Mouse (Mus musculus): ENCODE data around the gene Jph4. TPM values are rescaled to one million over a fixed set of nuclear protein-coding genes. Genes with fewer than 3 reads are reported as not detected.

The Jph4 gene
- polyA plus RNA-seq, 2 experiments: 2.5 to 10.4 TPM

DNA sequence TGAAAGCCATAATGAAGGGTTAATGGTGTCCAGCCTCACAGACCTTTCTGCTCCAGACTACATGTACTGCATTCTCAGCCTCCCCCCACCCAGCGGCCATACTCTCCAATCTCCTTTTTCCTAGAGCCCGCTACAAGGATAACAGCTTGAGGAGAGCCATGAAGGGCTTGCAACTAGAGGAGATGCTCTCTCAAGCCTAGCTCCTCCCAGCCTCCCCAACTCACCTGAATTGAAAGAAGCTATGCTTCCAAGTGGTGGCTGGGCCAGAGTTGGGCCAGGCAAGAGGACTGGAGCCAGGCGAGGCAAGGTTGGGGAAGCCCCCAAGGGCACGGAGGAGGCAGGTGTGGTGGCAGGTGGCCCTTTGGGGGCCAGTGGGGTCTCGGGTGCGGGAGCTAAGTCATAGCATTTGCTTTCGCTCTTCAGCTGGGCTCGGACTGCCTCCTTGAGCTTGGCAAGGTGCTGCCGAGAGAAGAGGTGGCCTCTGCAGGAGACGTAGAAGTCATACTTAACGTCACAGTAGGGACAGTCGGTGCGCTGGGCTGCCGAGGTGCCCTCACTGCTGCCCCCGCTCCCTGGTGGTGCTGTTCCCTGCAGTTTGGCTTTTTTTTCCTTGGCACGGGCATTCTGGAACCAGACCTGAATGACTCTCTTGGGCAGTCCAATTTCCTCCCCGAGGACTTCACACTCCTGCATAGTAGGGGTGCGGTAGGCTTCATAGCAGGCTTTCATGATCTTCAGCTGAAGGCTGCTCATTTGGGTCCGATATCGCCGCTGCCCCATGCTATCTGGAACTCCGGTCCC lies 53.0 kb downstream of the Jph4 start:
- no peak for ATAC-seq (ENCODE audit: low FRiP score, low read depth)
- no peak for TF ChIP-seq POLR2A (IDR thresholded peaks at IDR 0.05; ENCODE audit: borderline replicate concordance, extremely low read depth, insufficient read depth, insufficient read length)
- no peak overlapping the region for H3K27ac ChIP-seq (replicated peaks; ENCODE audit: low read depth, low read length)
- peaks cover 18% of the 10 kb centered on the region for H3K36me3 ChIP-seq (ENCODE audit: control insufficient read depth, insufficient read depth, low read length)
- peaks cover 18% of the 10 kb centered on the region for H3K4me1 ChIP-seq (ENCODE audit: control insufficient read depth, insufficient read depth, low read length)
- no peaks in the 10 kb centered on the region for H3K27me3 ChIP-seq (ENCODE audit: control insufficient read depth, insufficient read depth, low read length)
- no peak for DNase-seq (ENCODE audit: low spot score)
- 87% methylated on average over 16 of the region's 22 CpGs for WGBS
- no peak overlapping the region for H3K4me2 ChIP-seq (replicated peaks; ENCODE audit: low read depth, low read length, severe bottlenecking)
- no peaks in the 10 kb centered on the region for H3K9me3 ChIP-seq (ENCODE audit: control insufficient read depth, low read length)
- no peak overlapping the region for H3K9ac ChIP-seq (ENCODE audit: low read depth, low read length, severe bottlenecking)
- H3K4me3 ChIP-seq (replicated peaks; ENCODE audit: low read length): no peak overlapping the region

DNA sequence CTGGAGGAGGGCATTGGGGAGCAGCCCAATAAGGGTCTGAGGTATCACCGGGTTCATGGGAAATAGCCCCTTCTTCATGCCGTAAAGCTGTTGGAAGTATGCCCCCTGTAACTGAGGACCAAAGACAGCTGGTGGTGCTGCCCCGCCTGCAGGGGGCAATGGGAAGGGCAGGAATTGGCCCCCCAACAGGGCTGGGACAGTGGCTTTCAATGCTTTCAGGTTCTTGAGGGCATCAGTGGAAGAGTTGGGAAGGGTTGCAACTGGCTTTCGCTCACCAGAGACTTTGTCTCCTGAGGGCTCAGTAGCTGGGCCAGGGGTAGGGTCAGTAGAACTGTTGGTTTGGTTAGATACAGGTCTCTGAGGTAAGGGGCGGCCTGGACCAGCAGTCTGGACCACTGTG lies 53.6 kb downstream of the Jph4 start:
- DNase-seq (ENCODE audit: low spot score) (no peak), ATAC-seq (ENCODE audit: low FRiP score, low read depth) (no peak)
- peaks cover 18% of the 10 kb centered on the region for H3K4me1 ChIP-seq (ENCODE audit: control insufficient read depth, insufficient read depth, low read length)
- H3K27me3 ChIP-seq (ENCODE audit: control insufficient read depth, insufficient read depth, low read length): no peaks in the 10 kb centered on the region
- no peak for TF ChIP-seq POLR2A (IDR thresholded peaks at IDR 0.05; ENCODE audit: borderline replicate concordance, extremely low read depth, insufficient read depth, insufficient read length)
- no peak overlapping the region for H3K4me3 ChIP-seq (replicated peaks; ENCODE audit: low read length)
- H3K36me3 ChIP-seq (ENCODE audit: control insufficient read depth, insufficient read depth, low read length): peaks cover 18% of the 10 kb centered on the region
- H3K4me2 ChIP-seq (replicated peaks; ENCODE audit: low read depth, low read length, severe bottlenecking): 0 out of 2 replicates have a peak overlapping the region, but pooled peaks have one; percentile 39
- WGBS: 77% methylated on average over 5 of the region's 5 CpGs
- H3K9me3 ChIP-seq (ENCODE audit: control insufficient read depth, low read length): no peaks in the 10 kb centered on the region
- 0 out of 2 replicates have a peak overlapping the region, but pooled peaks have one; percentile 40 for H3K9ac ChIP-seq (ENCODE audit: low read depth, low read length, severe bottlenecking)
- H3K27ac ChIP-seq (replicated peaks; ENCODE audit: low read depth, low read length): no peak overlapping the region

DNA sequence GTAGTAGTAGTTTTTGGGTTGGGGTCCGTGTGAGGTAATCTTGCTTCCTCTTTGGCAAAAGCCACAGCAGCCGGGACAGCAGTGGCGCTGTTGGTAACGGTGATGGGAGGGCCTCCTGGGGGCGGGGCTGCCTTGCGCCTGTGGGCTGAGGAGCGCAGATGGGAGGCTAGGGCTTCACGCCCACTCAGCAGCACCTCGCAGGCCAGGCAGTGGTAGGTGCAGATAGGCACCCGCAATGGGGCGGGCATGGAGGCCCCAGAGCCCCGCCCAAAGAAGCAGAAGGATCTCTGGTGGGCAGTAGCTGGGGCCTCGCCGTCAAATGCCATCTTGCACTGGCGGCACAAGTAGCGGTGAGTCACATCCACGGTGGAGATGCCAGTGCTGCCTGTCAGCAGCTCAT lies 54.1 kb downstream of the Jph4 start:
- 0 out of 2 replicates have a peak, but pooled peaks have one; percentile 50 for ATAC-seq (ENCODE audit: low FRiP score, low read depth)
- TF ChIP-seq POLR2A (IDR thresholded peaks at IDR 0.05; ENCODE audit: borderline replicate concordance, extremely low read depth, insufficient read depth, insufficient read length): no peak
- Histone ChIP-seq H3K36me3 (ENCODE audit: control insufficient read depth, insufficient read depth, low read length) (peaks cover 17% of the 10 kb centered on the region), H3K27ac (replicated peaks; ENCODE audit: low read depth, low read length) (no peak overlapping the region), H3K4me1 (ENCODE audit: control insufficient read depth, insufficient read depth, low read length) (peaks cover 18% of the 10 kb centered on the region), H3K4me3 (replicated peaks; ENCODE audit: low read length) (peak overlapping the region; percentile 13; the same call in 1 of the 2 replicates), H3K4me2 (replicated peaks; ENCODE audit: low read depth, low read length, severe bottlenecking) (peak overlapping the region; percentile 39), H3K9me3 (ENCODE audit: control insufficient read depth, low read length) (no peaks in the 10 kb centered on the region), H3K27me3 (ENCODE audit: control insufficient read depth, insufficient read depth, low read length) (no peaks in the 10 kb centered on the region), H3K9ac (ENCODE audit: low read depth, low read length, severe bottlenecking) (peak overlapping the region; percentile 40)
- 12% methylated on average over 17 of the region's 17 CpGs for WGBS
- peak; percentile 10 for DNase-seq (ENCODE audit: low spot score)

DNA sequence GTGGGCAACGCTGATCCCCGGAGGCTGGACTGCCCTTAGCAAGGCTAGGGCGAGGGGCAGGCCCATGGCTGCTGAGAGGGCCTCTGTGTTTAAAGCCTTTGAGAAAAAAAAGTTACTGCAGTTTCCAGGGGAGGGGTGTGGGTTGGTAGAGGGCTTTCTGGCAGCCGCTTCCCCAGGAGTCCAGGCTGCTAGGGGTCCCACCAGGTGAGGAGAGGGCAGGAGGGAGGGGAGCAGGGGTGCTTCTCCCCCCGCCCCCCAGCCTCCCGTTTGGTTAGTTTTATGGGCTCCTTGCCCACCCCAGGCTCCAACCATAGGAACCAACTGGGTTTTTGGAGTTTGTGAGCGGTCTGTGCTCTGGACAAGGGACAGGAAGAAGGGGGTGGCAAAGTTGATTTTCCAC lies 54.9 kb downstream of the Jph4 start:
- Histone ChIP-seq H3K4me3 (replicated peaks; ENCODE audit: low read length) (no peak overlapping the region), H3K27ac (replicated peaks; ENCODE audit: low read depth, low read length) (no peak overlapping the region), H3K4me1 (ENCODE audit: control insufficient read depth, insufficient read depth, low read length) (peaks cover 18% of the 10 kb centered on the region), H3K36me3 (ENCODE audit: control insufficient read depth, insufficient read depth, low read length) (peaks cover 14% of the 10 kb centered on the region), H3K9me3 (ENCODE audit: control insufficient read depth, low read length) (no peaks in the 10 kb centered on the region), H3K4me2 (replicated peaks; ENCODE audit: low read depth, low read length, severe bottlenecking) (peak overlapping the region; percentile 39; the same call in 1 of the 2 replicates), H3K27me3 (ENCODE audit: control insufficient read depth, insufficient read depth, low read length) (no peaks in the 10 kb centered on the region), H3K9ac (ENCODE audit: low read depth, low read length, severe bottlenecking) (no peak overlapping the region)
- no peak for TF ChIP-seq POLR2A (IDR thresholded peaks at IDR 0.05; ENCODE audit: borderline replicate concordance, extremely low read depth, insufficient read depth, insufficient read length)
- DNase-seq (ENCODE audit: low spot score) (no peak), ATAC-seq (ENCODE audit: low FRiP score, low read depth) (no peak; the same call in 1 of the 2 replicates)
- 27% methylated on average over 7 of the region's 7 CpGs for WGBS

DNA sequence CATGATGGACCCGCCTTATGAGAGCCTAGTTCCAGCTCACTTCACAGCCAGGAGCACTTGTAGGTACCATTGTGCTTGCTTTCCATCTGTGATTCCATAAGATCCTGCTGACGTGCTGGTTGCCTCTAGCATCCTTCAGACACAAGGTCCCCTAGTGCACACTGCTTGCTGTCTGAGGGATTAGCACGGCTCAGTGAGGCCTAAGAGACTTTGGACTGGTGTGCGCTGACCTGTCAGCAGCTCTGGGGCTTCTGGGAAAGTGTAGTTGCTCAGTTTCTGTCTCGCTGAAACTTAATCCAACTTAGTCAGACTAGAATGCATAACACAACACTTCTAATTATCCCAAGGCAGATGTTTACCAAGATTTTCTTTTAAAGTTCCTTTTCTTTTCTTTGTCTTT lies 56.8 kb downstream of the Jph4 start:
- Histone ChIP-seq H3K36me3 (ENCODE audit: control insufficient read depth, insufficient read depth, low read length) (no peaks in the 10 kb centered on the region; the same call in 1 of the 2 replicates), H3K4me3 (replicated peaks; ENCODE audit: low read length) (no peak overlapping the region), H3K9ac (ENCODE audit: low read depth, low read length, severe bottlenecking) (no peak overlapping the region), H3K4me1 (ENCODE audit: control insufficient read depth, insufficient read depth, low read length) (peaks cover 18% of the 10 kb centered on the region), H3K9me3 (ENCODE audit: control insufficient read depth, low read length) (no peaks in the 10 kb centered on the region), H3K4me2 (replicated peaks; ENCODE audit: low read depth, low read length, severe bottlenecking) (no peak overlapping the region), H3K27ac (replicated peaks; ENCODE audit: low read depth, low read length) (no peak overlapping the region), H3K27me3 (ENCODE audit: control insufficient read depth, insufficient read depth, low read length) (no peaks in the 10 kb centered on the region)
- TF ChIP-seq POLR2A (IDR thresholded peaks at IDR 0.05; ENCODE audit: borderline replicate concordance, extremely low read depth, insufficient read depth, insufficient read length): no peak
- DNase-seq (ENCODE audit: low spot score) (no peak), ATAC-seq (ENCODE audit: low FRiP score, low read depth) (no peak)
- WGBS: 71% methylated on average over 5 of the region's 5 CpGs

All from limb, embryonic 14.5 days (tissue).